Mouse (Mus musculus): ENCODE results near the gene Nebl. TPM values are rescaled to one million over a fixed set of nuclear protein-coding genes. Genes with fewer than 3 reads are reported as not detected.

Gene Nebl
- polyA plus RNA-seq, 1 experiment from 2014 or later = 5.4 TPM

Small RNA genes lying within 50 kb of the gene (microRNA-seq; reads per million reads assigned to microRNA genes)
- not detected for gene Mir6419

Data from midbrain, embryonic 13.5 days (tissue).